Mouse (Mus musculus): ENCODE data around the gene Btg4. TPM values are rescaled to one million over a fixed set of nuclear protein-coding genes. Genes with fewer than 3 reads are reported as not detected.

The Btg4 gene
- polyA plus RNA-seq (2012; rRNA removed): not detected in 2 replicates

DNA sequence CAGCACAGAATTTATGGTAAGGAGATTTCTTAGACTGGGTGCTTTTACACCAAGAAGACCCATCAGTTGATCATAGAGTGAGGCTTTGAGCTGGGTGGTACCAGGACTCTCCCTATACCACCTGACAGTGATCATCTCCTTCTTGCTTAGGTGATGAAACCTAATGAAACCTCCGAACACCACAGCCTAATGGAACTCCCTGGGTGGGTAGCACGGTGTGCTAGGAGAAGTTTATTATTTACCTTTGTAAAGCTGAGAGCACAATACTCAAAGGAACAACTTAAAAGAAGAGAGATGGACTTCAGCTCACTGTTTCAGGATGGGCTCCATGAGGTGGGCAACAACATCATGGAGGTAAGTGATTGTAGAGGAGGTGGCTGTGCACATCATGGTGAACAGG is at the start of gene Btg4:
Btg4 (plus strand) TSS at position 301 of the 400 bp plus-strand sequence.

DNA sequence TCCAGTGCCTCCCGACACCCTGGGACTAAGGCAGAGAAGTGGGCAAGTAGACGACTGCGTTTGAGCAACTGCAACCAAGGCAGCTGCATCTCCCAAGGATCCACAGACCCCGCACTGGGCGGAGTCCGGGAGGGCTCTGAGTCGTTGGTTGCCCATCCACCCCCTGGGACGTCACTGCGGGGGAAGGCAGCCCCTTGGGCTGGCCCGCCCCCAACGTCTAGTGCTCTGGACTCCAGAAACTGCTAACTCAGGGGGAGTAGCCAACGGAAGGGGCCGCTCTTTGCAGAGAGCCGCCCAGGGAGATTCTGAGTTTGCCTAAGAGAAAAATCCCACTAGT is 16.2 kb downstream of the Btg4 start, which contains the start of gene Layn:
Layn (minus strand) TSS at position 116 of the 337 bp plus-strand sequence.

DNA sequence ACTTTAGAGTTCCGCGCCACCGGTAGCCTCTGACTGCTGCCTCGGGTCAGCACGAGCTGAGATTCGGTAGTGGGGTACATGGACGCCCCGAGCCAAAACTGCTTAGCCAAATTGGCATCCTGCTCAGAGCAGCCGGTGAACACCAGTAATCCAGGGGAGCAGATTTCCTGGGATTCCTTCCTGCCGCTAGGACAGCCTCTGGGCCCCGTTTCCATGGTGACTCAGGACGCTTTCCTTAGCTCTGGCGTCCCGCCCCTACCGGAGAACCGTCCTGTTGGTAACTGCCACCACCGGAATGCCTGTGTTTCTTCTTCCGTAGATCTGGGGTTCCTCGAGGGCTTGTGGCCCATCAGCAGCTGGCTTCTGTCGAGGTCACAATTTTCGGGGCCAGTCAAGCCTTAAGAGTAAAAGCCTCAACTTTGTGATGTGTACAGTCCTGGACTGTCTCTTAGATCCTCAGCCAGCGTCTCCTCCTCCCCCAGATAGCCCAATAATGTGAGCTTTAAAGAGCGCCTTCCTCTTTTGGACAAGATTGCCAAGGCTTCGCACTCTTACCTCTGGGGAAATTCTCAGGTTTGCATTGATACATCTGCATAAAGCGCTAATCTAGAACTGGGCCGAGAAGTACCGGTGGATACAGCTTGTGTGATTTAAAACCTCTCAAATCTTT is 41.2 kb downstream of the Btg4 start, which contains the start of gene 4833427G06Rik:
4833427G06Rik (minus strand) TSS at position 323 of the 670 bp plus-strand sequence.

DNA sequence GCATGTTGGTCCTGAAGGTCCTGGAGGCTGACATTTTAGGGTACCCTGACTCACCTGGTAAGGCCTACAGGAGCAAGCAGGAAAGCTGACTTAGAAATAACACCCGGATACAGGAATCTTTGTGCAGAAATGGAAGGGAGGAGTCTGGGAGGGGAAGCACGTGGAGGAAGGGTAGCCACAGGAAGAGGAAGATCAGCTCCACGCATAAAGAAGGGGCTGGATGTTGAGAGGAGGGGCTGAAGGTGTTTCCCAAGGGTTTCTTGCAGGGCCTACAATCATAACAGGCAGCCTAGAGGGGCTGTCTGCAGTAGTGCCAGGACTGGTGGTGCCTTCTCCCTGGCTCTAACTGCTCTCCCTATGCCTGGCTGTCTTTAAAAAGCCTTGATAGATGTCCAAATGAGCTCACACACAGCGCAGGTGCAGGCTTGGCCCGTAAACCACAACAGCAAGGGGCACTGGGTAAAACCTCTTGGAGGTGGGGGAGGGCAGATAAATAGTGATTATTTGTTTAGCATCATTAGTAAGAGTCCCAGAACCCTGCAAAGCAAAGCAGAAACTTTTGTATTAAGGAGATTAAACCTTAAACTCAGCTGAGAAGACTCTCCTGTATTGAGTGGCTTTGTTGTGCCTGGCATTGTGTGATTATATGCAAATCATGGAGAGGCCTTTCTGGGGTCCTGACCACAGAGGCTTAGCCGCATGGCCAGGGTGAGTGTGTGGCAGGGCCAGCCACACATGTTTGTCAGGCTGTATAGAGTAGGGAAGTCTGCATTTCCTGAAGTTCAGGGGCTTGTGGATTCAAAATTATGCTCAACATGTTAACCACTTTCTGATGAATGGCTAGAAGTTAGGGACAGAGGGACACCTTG is 104.8 kb downstream of the Btg4 start, which contains the start of gene Gm32742:
Gm32742 (minus strand) TSS at position 206 of the 869 bp plus-strand sequence.

Other genes starting within 250 kb of the Btg4 start
- 4.1 and 7.2 TPM in 2 replicates for gene Ppp2r1b, start 215.6 kb upstream of the Btg4 start, polyA plus RNA-seq (2012; rRNA removed)
- gene Sik2, start 51.8 kb upstream of the Btg4 start, polyA plus RNA-seq (2012; rRNA removed): 6.3 and 7.4 TPM in 2 replicates
- gene Layn, start 16.2 kb downstream of the Btg4 start, polyA plus RNA-seq (2012; rRNA removed): 0.84 and 0.99 TPM in 2 replicates
- gene 4833427G06Rik, start 41.2 kb downstream of the Btg4 start, polyA plus RNA-seq (2012; rRNA removed): 0.12 TPM in 1 of 2 replicates, not detected in the other
- gene Gm32742, start 104.6 kb downstream of the Btg4 start, polyA plus RNA-seq (2012; rRNA removed): 0.42 and 0.51 TPM in 2 replicates
- gene Pou2af1, start 152.8 kb downstream of the Btg4 start, polyA plus RNA-seq (2012; rRNA removed): 0.45 and 0.63 TPM in 2 replicates
- 3.8 and 4.5 TPM in 2 replicates for gene Colca2, start 217.7 kb downstream of the Btg4 start, polyA plus RNA-seq (2012; rRNA removed)

Measured in stomach, adult 2 months (tissue).